Mouse (Mus musculus) granulocyte monocyte progenitor cell, adult 5-6 weeks (primary cell): ENCODE results near the gene Dhh. TPM values are rescaled to one million over a fixed set of nuclear protein-coding genes. Genes with fewer than 3 reads are reported as not detected.

Experiments
- ATAC-seq: replicated peaks from 2 replicates; pipeline ENCODE4 v1.8.0; 2016; ENCODE audit warnings: mild to moderate bottlenecking, moderate TSS enrichment, inconsistent platforms; ENCODE audit not compliant: poor library complexity, severe bottlenecking
- total RNA-seq, 2 experiments: library from RNA; stranded (forward) in 1 of 2; stranded (reverse) in 1 of 2; fragments of 200-712, 200-1000 nt in 1 of 2; fragments of >200 nt in 1 of 2; fragmentation: Nextera tagmentation in 1 of 2; gene quantifications; 2 replicates each; pipeline ENCODE4 v1.2.3; 2014 to 2017

The Dhh gene
- total RNA-seq, 2 experiments from 2014 or later = not detected

DNA sequence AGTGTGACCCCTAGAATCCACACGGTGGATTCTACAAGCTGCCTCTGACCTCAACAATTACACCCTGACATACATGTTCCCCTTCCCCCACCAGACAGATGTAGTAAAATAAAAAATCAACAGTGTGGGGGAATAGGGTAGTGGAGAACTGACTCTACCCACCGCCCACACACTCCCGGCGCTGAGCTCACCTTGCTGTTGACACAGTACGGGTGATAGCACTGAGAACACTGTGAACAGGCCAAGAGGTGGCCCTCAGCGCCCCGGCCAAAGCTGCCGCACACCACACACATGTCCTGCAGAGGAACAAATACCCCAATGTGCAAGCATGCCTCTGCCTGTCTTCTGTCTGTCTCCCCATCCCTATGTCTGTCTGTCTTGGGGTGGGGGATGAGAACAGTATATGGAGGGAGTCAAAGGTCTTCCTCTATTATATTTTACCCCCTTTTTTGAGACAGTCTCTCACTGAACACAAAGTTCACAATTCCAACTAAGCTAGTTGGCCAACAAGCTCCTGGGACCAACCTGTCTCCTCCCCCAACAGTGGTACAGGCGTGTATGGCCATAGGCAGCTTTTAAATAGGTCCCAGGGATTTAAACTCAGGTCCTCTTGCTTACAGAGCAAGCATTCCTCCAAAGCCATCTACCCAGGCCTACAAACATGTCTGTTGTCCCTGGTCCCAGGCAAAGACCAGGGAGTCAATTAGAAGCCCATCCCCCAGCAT lies 38.9 kb downstream of the Dhh start:
- ATAC-seq = no peak

DNA sequence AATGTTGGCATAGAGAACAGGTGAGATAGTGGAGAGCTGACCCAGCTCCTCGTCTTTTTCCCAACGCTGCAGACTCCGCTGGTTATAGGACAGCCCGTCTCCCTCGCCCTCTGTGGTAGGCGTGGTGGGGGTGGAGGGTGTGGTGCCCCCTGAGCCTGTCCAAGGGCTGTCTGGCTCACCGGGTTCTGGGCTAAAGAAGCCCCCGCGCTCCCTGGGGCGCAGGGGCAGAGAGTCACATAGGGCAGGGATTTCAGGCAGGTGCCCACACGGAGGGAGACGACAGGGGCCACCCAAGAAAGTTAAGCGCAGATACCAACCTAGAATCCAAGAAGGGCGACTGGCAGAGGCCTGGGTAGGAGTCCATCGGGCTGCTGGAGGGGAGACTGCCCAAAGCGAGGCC lies 44.1 kb downstream of the Dhh start:
- no peak for ATAC-seq

DNA sequence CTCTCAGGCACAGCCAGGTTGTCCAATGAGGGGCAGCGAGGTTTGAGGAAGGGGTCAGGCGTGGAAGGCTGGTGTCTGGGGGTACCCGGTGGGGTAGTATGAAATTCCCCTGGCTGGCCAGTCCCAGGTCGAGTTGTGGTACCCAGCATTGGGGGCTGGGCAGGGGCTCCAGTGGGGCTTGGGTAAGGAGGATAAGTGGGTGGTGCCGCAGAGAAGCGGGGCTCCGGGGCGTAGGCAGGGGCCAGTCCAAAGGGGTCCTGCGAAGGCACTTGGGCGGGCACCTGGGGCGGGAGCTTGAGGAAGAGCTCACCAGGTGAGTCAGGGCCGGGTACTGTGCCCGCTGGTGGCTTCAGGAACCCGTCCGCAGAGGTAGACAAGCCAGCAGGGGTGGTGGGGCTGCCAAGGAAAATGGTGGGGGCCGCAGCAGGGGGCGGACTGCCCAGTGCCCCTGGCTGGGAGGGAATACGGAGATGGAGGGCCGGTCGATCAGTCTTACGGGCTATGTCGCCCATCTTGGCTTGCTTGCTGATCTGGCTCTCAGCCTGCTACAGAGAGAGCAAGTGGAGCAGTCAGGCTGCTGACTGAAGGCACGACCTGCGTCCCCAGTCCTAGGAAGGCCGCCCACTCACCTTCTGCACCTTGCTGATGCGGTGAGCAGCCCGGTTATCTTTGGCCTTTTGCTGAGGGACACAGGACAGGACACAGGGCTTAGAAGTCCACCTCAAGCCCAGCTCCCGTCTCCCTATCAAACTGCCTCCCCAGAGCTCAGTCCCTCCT lies 45.0 kb downstream of the Dhh start:
- no peak for ATAC-seq

DNA sequence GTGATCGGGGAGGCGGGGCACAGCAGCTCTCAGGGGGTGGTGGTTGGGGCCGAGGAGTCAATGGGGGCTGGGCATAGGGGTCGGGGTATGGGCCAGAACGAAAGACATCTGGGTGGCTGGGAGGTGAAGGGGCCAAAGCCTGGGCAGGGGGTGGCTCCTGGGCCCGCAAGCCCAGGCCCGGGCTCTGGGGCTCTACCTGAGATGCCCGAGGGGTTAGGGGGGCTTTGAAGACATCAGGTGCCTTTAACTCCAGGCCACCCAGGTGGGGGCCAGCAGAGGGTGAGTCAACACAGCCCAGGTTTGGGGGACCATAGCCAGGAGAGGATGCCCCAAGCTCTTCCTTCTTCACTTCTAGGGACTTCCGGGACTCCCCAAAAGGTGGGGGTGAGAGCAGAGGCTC lies 45.6 kb downstream of the Dhh start:
- ATAC-seq = no peak

DNA sequence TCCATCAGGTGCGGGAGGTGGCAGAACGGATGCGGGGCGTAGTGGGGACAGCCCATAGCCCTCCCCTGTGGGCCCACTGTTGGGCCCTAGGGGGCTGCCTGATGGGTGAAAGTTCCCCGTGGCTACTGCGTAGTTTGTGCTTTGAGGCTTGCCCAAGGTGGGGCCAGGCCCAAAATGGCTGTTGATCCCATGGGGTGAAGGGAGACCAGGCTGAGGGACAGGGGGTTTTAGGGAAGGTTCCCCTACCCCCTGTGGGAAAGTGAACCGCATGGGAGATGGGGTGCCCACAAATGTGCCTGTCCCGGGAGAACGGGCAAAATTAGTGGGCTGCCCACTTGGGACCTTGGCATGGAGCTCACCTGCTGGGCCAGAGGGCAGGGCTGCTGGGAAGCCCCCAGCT lies 46.3 kb downstream of the Dhh start:
- ATAC-seq = no peak

DNA sequence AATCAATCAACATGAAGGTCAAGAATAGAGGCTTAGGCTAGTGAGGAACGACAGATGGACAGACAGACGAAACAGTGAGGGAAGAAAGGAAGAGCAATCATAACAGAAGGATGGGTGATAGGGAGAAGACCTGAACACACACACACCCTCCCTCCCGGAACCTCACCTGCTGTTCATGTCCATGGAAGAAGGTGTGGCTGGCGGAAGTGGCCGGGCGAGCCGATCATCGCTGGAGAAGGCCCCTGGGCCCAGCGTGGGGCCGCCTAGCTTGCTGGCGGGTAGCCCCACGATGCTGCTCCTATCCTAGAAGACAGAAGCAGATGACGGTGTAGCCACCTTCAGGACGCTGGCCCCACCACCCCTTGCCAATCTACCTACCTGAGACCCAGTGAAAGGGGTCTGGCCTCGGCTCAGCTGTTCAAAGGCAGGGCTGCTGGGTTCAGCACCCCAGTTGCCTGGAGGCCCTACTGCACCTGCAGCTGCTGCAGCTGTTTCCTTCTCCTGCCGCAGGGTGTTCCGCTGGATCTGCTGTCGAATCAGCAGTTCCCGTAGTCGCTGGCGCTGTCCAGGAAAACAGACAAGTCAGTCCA lies 47.0 kb downstream of the Dhh start:
- no peak for ATAC-seq

DNA sequence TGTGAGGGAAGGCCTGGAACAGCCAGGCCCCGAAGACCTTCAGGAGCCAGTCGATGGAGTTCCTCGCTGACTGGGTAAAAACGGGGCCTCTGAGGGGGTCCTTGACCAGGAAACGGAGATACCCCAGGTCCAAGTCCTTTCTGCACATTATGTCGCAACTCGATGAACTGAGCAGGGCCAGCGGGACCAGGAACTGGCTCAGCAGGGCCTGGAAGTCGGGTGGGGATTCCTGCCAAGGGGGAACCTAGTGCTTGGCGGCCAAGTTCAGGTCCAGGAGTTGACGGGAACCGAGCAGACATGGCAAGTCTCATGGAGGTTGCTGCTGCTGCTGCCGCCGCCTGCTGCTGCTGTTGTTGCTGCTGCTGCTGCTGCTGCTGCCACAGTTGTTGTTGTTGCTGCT lies 47.7 kb downstream of the Dhh start:
- ATAC-seq = no peak

DNA sequence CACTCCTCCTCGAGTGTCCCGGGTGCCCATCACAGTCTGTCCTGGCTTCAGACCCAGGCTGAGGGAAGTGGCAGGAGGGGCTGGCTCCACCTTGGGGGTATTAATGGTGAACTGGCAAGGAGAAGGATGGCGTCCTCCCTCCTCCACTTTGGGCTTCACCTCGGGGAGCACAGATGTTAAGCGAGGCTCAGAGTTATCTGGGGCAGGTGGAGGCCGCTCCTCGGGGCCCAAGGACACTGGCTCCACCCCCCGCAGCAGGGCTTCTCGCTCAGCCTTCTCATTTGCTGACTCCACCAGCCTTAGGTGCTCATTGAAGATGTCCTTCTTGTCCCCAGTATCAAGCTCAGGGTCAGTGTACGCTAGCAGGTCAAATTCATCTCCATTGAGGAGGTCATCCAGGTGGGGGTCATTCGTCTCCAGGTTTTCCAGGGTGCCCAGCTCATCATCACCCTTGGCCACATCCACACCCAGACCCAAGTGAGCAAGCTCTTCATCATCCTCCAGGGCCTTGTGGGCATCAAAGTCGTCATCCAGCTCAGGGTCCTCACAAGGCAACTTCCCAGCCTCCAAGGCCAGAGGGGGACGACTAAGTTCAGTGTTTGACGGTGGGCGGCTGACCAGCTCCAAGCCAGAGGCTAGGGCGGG lies 48.3 kb downstream of the Dhh start:
- no peak for ATAC-seq

DNA sequence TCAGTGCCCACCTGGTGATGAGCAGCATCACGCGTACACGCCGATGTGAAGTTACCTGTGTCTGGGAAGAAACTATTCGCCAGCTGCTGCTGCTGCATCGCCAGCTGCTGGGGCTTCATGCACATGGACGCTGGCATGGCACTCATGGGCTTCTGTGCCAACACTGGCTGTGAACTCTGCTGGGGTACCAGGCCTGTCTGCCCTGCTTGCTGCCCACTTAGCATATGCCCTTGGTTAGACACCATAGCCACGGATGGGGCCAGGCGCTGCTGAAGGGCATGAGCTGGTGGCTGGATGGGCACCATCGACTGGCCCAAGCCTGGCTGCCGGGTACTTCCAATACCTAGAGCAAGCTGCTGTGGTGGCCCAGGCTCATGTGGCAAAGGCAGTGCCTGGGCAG lies 49.2 kb downstream of the Dhh start:
- no peak for ATAC-seq

DNA sequence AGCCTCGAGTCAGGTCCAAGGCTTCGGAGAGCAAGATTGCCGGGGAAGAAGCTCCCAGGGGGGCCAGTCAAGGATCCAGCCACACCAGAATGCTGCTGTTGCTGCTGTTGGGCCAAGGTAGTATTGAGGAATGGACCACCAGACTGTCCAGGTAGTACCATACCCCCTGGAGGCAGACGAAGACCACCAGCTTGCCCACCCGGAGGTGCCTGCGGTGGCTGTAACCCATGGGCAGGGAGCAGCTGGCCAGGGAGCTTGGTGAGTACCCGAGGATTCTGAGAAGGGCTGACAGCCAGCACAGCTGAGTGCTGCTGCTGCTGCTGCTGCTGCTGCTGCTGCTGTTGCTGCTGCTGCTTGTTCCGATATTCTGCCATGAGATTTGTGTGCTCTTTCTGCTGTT lies 52.2 kb downstream of the Dhh start:
- ATAC-seq = no peak

DNA sequence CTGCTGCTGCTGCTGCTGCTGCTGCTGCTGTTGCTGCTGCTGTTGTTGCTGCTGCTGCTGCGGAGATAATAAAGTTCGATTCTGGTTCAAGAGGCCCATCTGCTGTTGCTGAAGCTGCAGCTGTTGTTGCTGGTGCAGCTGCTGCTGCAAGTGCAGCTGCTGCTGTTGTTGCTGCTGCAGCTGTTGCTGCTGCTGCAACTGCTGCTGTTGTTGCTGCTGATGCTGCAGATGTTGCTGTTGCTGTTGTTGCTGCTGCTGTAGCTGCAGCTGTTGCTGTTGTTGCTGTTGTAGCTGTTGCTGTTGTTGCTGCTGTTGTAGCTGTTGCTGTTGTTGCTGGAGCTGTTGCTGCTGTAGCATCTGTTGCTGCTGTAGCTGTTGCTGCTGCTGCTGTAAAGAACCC lies 53.2 kb downstream of the Dhh start:
- no peak for ATAC-seq

DNA sequence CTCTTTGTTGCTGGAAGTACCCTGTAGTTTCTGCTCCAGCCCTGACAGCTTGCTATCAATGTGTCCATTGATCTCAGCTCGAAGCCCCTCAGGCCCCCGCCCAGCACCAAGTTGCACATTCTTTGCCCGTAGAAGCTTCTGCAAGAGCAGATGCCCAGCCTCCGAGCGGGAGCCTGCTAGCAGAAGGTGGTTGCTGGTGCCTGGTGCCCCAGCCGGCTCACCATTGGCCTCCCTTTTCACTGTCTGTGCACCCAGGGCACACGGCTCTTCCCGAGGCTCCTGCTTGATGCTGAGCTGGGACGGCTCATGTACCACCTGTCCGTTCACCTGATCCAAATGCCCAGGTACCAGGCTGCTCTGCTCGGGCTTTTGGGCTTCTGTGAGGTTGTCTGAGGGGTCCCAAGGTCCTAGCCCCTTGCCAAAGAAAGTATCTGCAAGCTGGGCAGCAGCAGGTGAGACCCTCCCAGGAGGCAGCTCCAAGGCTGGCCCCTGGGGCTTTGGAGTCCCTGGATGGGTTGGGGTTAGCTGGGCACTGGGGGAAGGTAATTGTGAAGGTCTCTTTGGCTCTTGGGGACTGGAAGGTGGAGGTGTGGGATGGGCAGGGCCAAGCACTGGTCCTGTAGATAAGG lies 54.6 kb downstream of the Dhh start:
- ATAC-seq = no peak

Other genes starting within 250 kb of the Dhh start
- 76.1 and 82.1 TPM in 2 replicates for gene Ddx23, start 235.6 kb downstream of the Dhh start, total RNA-seq (2014; fragmentation: Nextera tagmentation)
- gene Ddx23, start 235.6 kb downstream of the Dhh start, total RNA-seq (2017) = 79.5 and 103 TPM in 2 replicates
- 0.11 and 0.39 TPM in 2 replicates for gene Rnd1, start 221.1 kb downstream of the Dhh start, total RNA-seq (2014; fragmentation: Nextera tagmentation)
- gene Rnd1, start 221.1 kb downstream of the Dhh start, total RNA-seq (2017) = 0.67 and 2.7 TPM in 2 replicates
- gene Ccdc65, start 190.3 kb downstream of the Dhh start, total RNA-seq (2014; fragmentation: Nextera tagmentation) = not detected in 2 replicates
- not detected in 2 replicates for gene Ccdc65, start 190.3 kb downstream of the Dhh start, total RNA-seq (2017)
- 37.6 and 39.9 TPM in 2 replicates for gene Fkbp11, start 170.3 kb downstream of the Dhh start, total RNA-seq (2014; fragmentation: Nextera tagmentation)
- gene Fkbp11, start 170.3 kb downstream of the Dhh start, total RNA-seq (2017) = 63.8 and 66.3 TPM in 2 replicates
- 39.0 and 41.4 TPM in 2 replicates for gene Arf3, start 135.3 kb downstream of the Dhh start, total RNA-seq (2014; fragmentation: Nextera tagmentation)
- gene Arf3, start 135.3 kb downstream of the Dhh start, total RNA-seq (2017) = 29.9 and 32.7 TPM in 2 replicates
- 0.47 TPM in 1 of 2 replicates, not detected in the other for gene Wnt10b, start 120.4 kb downstream of the Dhh start, total RNA-seq (2014; fragmentation: Nextera tagmentation)
- gene Wnt10b, start 120.4 kb downstream of the Dhh start, total RNA-seq (2017) = 0.26 TPM in 1 of 2 replicates, not detected in the other
- not detected in 2 replicates for gene Wnt1, start 108.7 kb downstream of the Dhh start, total RNA-seq (2014; fragmentation: Nextera tagmentation)
- not detected in 2 replicates for gene Wnt1, start 108.7 kb downstream of the Dhh start, total RNA-seq (2017)
- gene Ddn, start 89.0 kb downstream of the Dhh start, total RNA-seq (2014; fragmentation: Nextera tagmentation) = not detected in 2 replicates
- gene Ddn, start 89.0 kb downstream of the Dhh start, total RNA-seq (2017) = not detected in 2 replicates
- gene Prkag1, start 67.0 kb downstream of the Dhh start, total RNA-seq (2014; fragmentation: Nextera tagmentation) = 34.2 and 63.8 TPM in 2 replicates
- 85.0 and 110 TPM in 2 replicates for gene Prkag1, start 67.0 kb downstream of the Dhh start, total RNA-seq (2017)
- gene Kmt2d, start 27.3 kb downstream of the Dhh start, total RNA-seq (2014; fragmentation: Nextera tagmentation) = 59.0 and 81.0 TPM in 2 replicates
- 15.8 and 24.9 TPM in 2 replicates for gene Kmt2d, start 27.3 kb downstream of the Dhh start, total RNA-seq (2017)
- gene Rhebl1, start 4.0 kb downstream of the Dhh start, total RNA-seq (2014; fragmentation: Nextera tagmentation) = 14.3 and 25.5 TPM in 2 replicates
- 4.3 and 7.3 TPM in 2 replicates for gene Rhebl1, start 4.0 kb downstream of the Dhh start, total RNA-seq (2017)
- gene Lmbr1l, start 19.7 kb upstream of the Dhh start, total RNA-seq (2014; fragmentation: Nextera tagmentation) = 3.5 and 8.5 TPM in 2 replicates
- gene Lmbr1l, start 19.7 kb upstream of the Dhh start, total RNA-seq (2017) = 7.7 and 11.9 TPM in 2 replicates
- gene Tuba1b, start 36.0 kb upstream of the Dhh start, total RNA-seq (2014; fragmentation: Nextera tagmentation) = 2,030 and 2,397 TPM in 2 replicates
- gene Tuba1b, start 36.0 kb upstream of the Dhh start, total RNA-seq (2017) = 964 and 1,039 TPM in 2 replicates
- gene Gm49450, start 55.0 kb upstream of the Dhh start, total RNA-seq (2014; fragmentation: Nextera tagmentation) = not detected in 2 replicates
- gene Gm49450, start 55.0 kb upstream of the Dhh start, total RNA-seq (2017) = not detected in 2 replicates
- 21.3 and 34.8 TPM in 2 replicates for gene Tuba1a, start 55.2 kb upstream of the Dhh start, total RNA-seq (2014; fragmentation: Nextera tagmentation)
- 19.6 and 24.6 TPM in 2 replicates for gene Tuba1a, start 55.2 kb upstream of the Dhh start, total RNA-seq (2017)
- 117 and 131 TPM in 2 replicates for gene Tuba1c, start 131.4 kb upstream of the Dhh start, total RNA-seq (2014; fragmentation: Nextera tagmentation)
- gene Tuba1c, start 131.4 kb upstream of the Dhh start, total RNA-seq (2017) = 109 and 120 TPM in 2 replicates
- gene Prph, start 156.6 kb upstream of the Dhh start, total RNA-seq (2014; fragmentation: Nextera tagmentation) = not detected in 2 replicates
- not detected in 2 replicates for gene Prph, start 156.6 kb upstream of the Dhh start, total RNA-seq (2017)
- gene Troap, start 176.0 kb upstream of the Dhh start, total RNA-seq (2014; fragmentation: Nextera tagmentation) = 11.0 and 44.6 TPM in 2 replicates
- 21.5 and 24.9 TPM in 2 replicates for gene Troap, start 176.0 kb upstream of the Dhh start, total RNA-seq (2017)
- not detected in 2 replicates for gene C1ql4, start 189.3 kb upstream of the Dhh start, total RNA-seq (2014; fragmentation: Nextera tagmentation)
- not detected in 2 replicates for gene C1ql4, start 189.3 kb upstream of the Dhh start, total RNA-seq (2017)
- not detected in 2 replicates for gene Dnajc22, start 194.6 kb upstream of the Dhh start, total RNA-seq (2014; fragmentation: Nextera tagmentation)
- gene Dnajc22, start 194.6 kb upstream of the Dhh start, total RNA-seq (2017) = not detected in 2 replicates
- gene Spats2, start 227.4 kb upstream of the Dhh start, total RNA-seq (2014; fragmentation: Nextera tagmentation) = 0.85 TPM in 1 of 2 replicates, not detected in the other
- gene Spats2, start 227.4 kb upstream of the Dhh start, total RNA-seq (2017) = 0.46 and 1.0 TPM in 2 replicates